Mouse (Mus musculus): ENCODE results near the gene Fam167b. TPM values are rescaled to one million over a fixed set of nuclear protein-coding genes. Genes with fewer than 3 reads are reported as not detected.

Fam167b gene
- polyA plus RNA-seq, 1 experiment from 2014 or later: 4.2 TPM

GRCm38 (mm10) chr4:129573430-129573829, 4.9 kb downstream of the Fam167b start, which contains the start of gene Lck:
Gene Lck, minus strand, starts transcription at chr4:129573641.
- no peaks in the 10 kb centered on the region for H3K36me3 ChIP-seq
- H3K4me2 ChIP-seq: no peak within 1 kb of the TSS
- H3K27me3 ChIP-seq: no peaks in the 10 kb centered on the region
- no peak within 1 kb of the TSS for H3K4me3 ChIP-seq
- no peaks in the 10 kb centered on the region for H3K9me3 ChIP-seq
- WGBS: 90% methylated on average over 8 of the region's 8 CpGs
- peaks cover 6% of the 10 kb centered on the region; the same call in 1 of the 2 replicates for H3K4me1 ChIP-seq
- no peak for ATAC-seq (ENCODE audit: borderline replicate concordance, extremely low read depth, low FRiP score, low TSS enrichment)
- peak within 1 kb of the TSS; percentile 39; the same call in 1 of the 2 replicates for H3K27ac ChIP-seq
- H3K9ac ChIP-seq: no peak within 1 kb of the TSS

- H3K27ac ChIP-seq: peak overlapping the region; percentile 39; the same call in 1 of the 2 replicates
Measured at GRCm38 (mm10) chr4:129573093-129573370, 5.3 kb downstream of the Fam167b start.

GRCm38 (mm10) chr4:129572236-129573092, 5.9 kb downstream of the Fam167b start:
- WGBS: 63% methylated on average over 13 of the region's 13 CpGs
- H3K27me3 ChIP-seq: no peaks in the 10 kb centered on the region
- no peaks in the 10 kb centered on the region for H3K4me1 ChIP-seq
- no peak overlapping the region for H3K4me3 ChIP-seq
- H3K9me3 ChIP-seq: no peaks in the 10 kb centered on the region
- ATAC-seq (ENCODE audit: borderline replicate concordance, extremely low read depth, low FRiP score, low TSS enrichment): no peak
- H3K27ac ChIP-seq: peak overlapping the region; percentile 39; the same call in 1 of the 2 replicates
- no peaks in the 10 kb centered on the region for H3K36me3 ChIP-seq
- no peak overlapping the region for H3K9ac ChIP-seq
- no peak overlapping the region for H3K4me2 ChIP-seq

More at GRCm38 (mm10) chr4:129573093-129573370, 5.3 kb downstream of the Fam167b start:
- 0 out of 2 replicates have a peak, but pooled peaks cover 3% of the 10 kb centered on the region for H3K4me1 ChIP-seq
- H3K4me3 ChIP-seq: no peak overlapping the region
- no peak overlapping the region for H3K4me2 ChIP-seq
- H3K36me3 ChIP-seq: no peaks in the 10 kb centered on the region
- H3K27me3 ChIP-seq: no peaks in the 10 kb centered on the region
- no peak overlapping the region for H3K9ac ChIP-seq
- no peaks in the 10 kb centered on the region for H3K9me3 ChIP-seq
- WGBS: 96% methylated on average over 4 of the region's 4 CpGs
- ATAC-seq (ENCODE audit: borderline replicate concordance, extremely low read depth, low FRiP score, low TSS enrichment): no peak

GRCm38 (mm10) chr4:129571551-129572084, 6.7 kb downstream of the Fam167b start:
- Histone ChIP-seq H3K4me3 (no peak overlapping the region), H3K9ac (no peak overlapping the region), H3K4me2 (no peak overlapping the region), H3K27me3 (no peaks in the 10 kb centered on the region), H3K36me3 (no peaks in the 10 kb centered on the region), H3K9me3 (no peaks in the 10 kb centered on the region), H3K27ac (no peak overlapping the region), H3K4me1 (no peaks in the 10 kb centered on the region)
- 62% methylated on average over 8 of the region's 8 CpGs for WGBS
- ATAC-seq (ENCODE audit: borderline replicate concordance, extremely low read depth, low FRiP score, low TSS enrichment): no peak

GRCm38 (mm10) chr4:129570028-129570427, 8.3 kb downstream of the Fam167b start:
- no peak for ATAC-seq (ENCODE audit: borderline replicate concordance, extremely low read depth, low FRiP score, low TSS enrichment)
- H3K9ac ChIP-seq: no peak overlapping the region
- no peak overlapping the region for H3K4me2 ChIP-seq
- H3K36me3 ChIP-seq: no peaks in the 10 kb centered on the region
- H3K4me3 ChIP-seq: no peak overlapping the region
- no peaks in the 10 kb centered on the region for H3K9me3 ChIP-seq
- no peaks in the 10 kb centered on the region for H3K4me1 ChIP-seq
- H3K27me3 ChIP-seq: no peaks in the 10 kb centered on the region
- WGBS: 76% methylated on average over 6 of the region's 6 CpGs
- H3K27ac ChIP-seq: no peak overlapping the region

- Histone ChIP-seq H3K27ac (no peak overlapping the region), H3K4me2 (no peak overlapping the region), H3K4me3 (no peak overlapping the region), H3K9me3 (no peaks in the 10 kb centered on the region), H3K9ac (no peak overlapping the region), H3K4me1 (no peaks in the 10 kb centered on the region), H3K27me3 (no peaks in the 10 kb centered on the region), H3K36me3 (no peaks in the 10 kb centered on the region)
- ATAC-seq (ENCODE audit: borderline replicate concordance, extremely low read depth, low FRiP score, low TSS enrichment): no peak
- WGBS: 89% methylated on average over 7 of the region's 7 CpGs
Measured at GRCm38 (mm10) chr4:129568366-129568765, 10.0 kb downstream of the Fam167b start.

GRCm38 (mm10) chr4:129565139-129565538, 13.2 kb downstream of the Fam167b start:
- no peak overlapping the region for H3K4me3 ChIP-seq
- no peaks in the 10 kb centered on the region for H3K36me3 ChIP-seq
- H3K9ac ChIP-seq: no peak overlapping the region
- no peak for ATAC-seq (ENCODE audit: borderline replicate concordance, extremely low read depth, low FRiP score, low TSS enrichment)
- H3K27me3 ChIP-seq: no peaks in the 10 kb centered on the region
- no peak overlapping the region for H3K27ac ChIP-seq
- 68% methylated on average over 6 of the region's 6 CpGs for WGBS
- H3K9me3 ChIP-seq: no peaks in the 10 kb centered on the region
- no peak overlapping the region for H3K4me2 ChIP-seq
- H3K4me1 ChIP-seq: no peaks in the 10 kb centered on the region

- no peak overlapping the region for H3K27ac ChIP-seq
- no peaks in the 10 kb centered on the region for H3K27me3 ChIP-seq
- no peak overlapping the region for H3K4me2 ChIP-seq
- no peak for ATAC-seq (ENCODE audit: borderline replicate concordance, extremely low read depth, low FRiP score, low TSS enrichment)
- no peaks in the 10 kb centered on the region for H3K4me1 ChIP-seq
- 24% methylated on average over 8 of the region's 8 CpGs for WGBS
- H3K9me3 ChIP-seq: no peaks in the 10 kb centered on the region
- no peaks in the 10 kb centered on the region for H3K36me3 ChIP-seq
- H3K4me3 ChIP-seq: no peak overlapping the region
- H3K9ac ChIP-seq: no peak overlapping the region
Measured at GRCm38 (mm10) chr4:129563718-129564117, 14.6 kb downstream of the Fam167b start.

- H3K4me2 ChIP-seq: no peak overlapping the region
- H3K27me3 ChIP-seq: no peaks in the 10 kb centered on the region
- no peaks in the 10 kb centered on the region for H3K9me3 ChIP-seq
- 76% methylated on average over 5 of the region's 5 CpGs for WGBS
- no peak overlapping the region for H3K9ac ChIP-seq
- no peak overlapping the region for H3K4me3 ChIP-seq
- ATAC-seq (ENCODE audit: borderline replicate concordance, extremely low read depth, low FRiP score, low TSS enrichment): no peak
- H3K36me3 ChIP-seq: no peaks in the 10 kb centered on the region
- H3K27ac ChIP-seq: no peak overlapping the region
- H3K4me1 ChIP-seq: peaks cover 12% of the 10 kb centered on the region
Measured at GRCm38 (mm10) chr4:129561184-129561583, 17.2 kb downstream of the Fam167b start.

- Histone ChIP-seq H3K9me3 (no peaks in the 10 kb centered on the region), H3K4me2 (no peak overlapping the region), H3K4me3 (no peak overlapping the region), H3K9ac (no peak overlapping the region), H3K4me1 (peaks cover 20% of the 10 kb centered on the region), H3K36me3 (no peaks in the 10 kb centered on the region), H3K27ac (no peak overlapping the region), H3K27me3 (no peaks in the 10 kb centered on the region)
- ATAC-seq (ENCODE audit: borderline replicate concordance, extremely low read depth, low FRiP score, low TSS enrichment): no peak
- WGBS: 83% methylated on average over 12 of the region's 12 CpGs
Measured at GRCm38 (mm10) chr4:129558321-129558955, 19.9 kb downstream of the Fam167b start.

GRCm38 (mm10) chr4:129557256-129557808, 21.0 kb downstream of the Fam167b start:
- no peaks in the 10 kb centered on the region for H3K9me3 ChIP-seq
- WGBS: 64% methylated on average over 9 of the region's 9 CpGs
- no peaks in the 10 kb centered on the region for H3K36me3 ChIP-seq
- H3K4me3 ChIP-seq: peak overlapping the region; percentile 45; the same call in 1 of the 2 replicates
- peaks cover 20% of the 10 kb centered on the region for H3K4me1 ChIP-seq
- peak overlapping the region; percentile 76 for H3K27ac ChIP-seq
- no peak for ATAC-seq (ENCODE audit: borderline replicate concordance, extremely low read depth, low FRiP score, low TSS enrichment)
- H3K27me3 ChIP-seq: no peaks in the 10 kb centered on the region
- H3K4me2 ChIP-seq: peak overlapping the region; percentile 75
- peak overlapping the region; percentile 50; the same call in 1 of the 2 replicates for H3K9ac ChIP-seq
